Mouse (Mus musculus): Measurements from ENCODE around the gene Crtc3.

Gene Crtc3

GRCm38 (mm10) chr7:80685639-80686038, 3.0 kb downstream of the Crtc3 start:
- no peak for DNase-seq (ENCODE audit: low read depth, low spot score)

GRCm38 (mm10) chr7:80682630-80683029, 6.0 kb downstream of the Crtc3 start:
- no peak for DNase-seq (ENCODE audit: low read depth, low spot score)

GRCm38 (mm10) chr7:80680218-80680847, 8.3 kb downstream of the Crtc3 start:
- DNase-seq (ENCODE audit: low read depth, low spot score): no peak

- no peak for DNase-seq (ENCODE audit: low read depth, low spot score)
Measured at GRCm38 (mm10) chr7:80672323-80672722, 16.4 kb downstream of the Crtc3 start.

- no peak for DNase-seq (ENCODE audit: low read depth, low spot score)
Measured at GRCm38 (mm10) chr7:80670889-80671288, 17.8 kb downstream of the Crtc3 start.

- DNase-seq (ENCODE audit: low read depth, low spot score): no peak
Measured at GRCm38 (mm10) chr7:80667190-80667589, 21.5 kb downstream of the Crtc3 start.

GRCm38 (mm10) chr7:80666198-80666915, 22.3 kb downstream of the Crtc3 start:
- DNase-seq (ENCODE audit: low read depth, low spot score): peak; percentile 78

- DNase-seq (ENCODE audit: low read depth, low spot score): no peak
Measured at GRCm38 (mm10) chr7:80661082-80661481, 27.6 kb downstream of the Crtc3 start.

- DNase-seq (ENCODE audit: low read depth, low spot score): no peak
Measured at GRCm38 (mm10) chr7:80660619-80661018, 28.1 kb downstream of the Crtc3 start.

GRCm38 (mm10) chr7:80657896-80658295, 30.8 kb downstream of the Crtc3 start:
- DNase-seq (ENCODE audit: low read depth, low spot score): peak; percentile 88

GRCm38 (mm10) chr7:80655350-80656013, 33.2 kb downstream of the Crtc3 start:
- no peak for DNase-seq (ENCODE audit: low read depth, low spot score)

- no peak for DNase-seq (ENCODE audit: low read depth, low spot score)
Measured at GRCm38 (mm10) chr7:80654926-80655325, 33.8 kb downstream of the Crtc3 start.

- no peak for DNase-seq (ENCODE audit: low read depth, low spot score)
Measured at GRCm38 (mm10) chr7:80654393-80654792, 34.3 kb downstream of the Crtc3 start.

GRCm38 (mm10) chr7:80653971-80654370, 34.7 kb downstream of the Crtc3 start:
- DNase-seq (ENCODE audit: low read depth, low spot score): no peak

GRCm38 (mm10) chr7:80653077-80653476, 35.6 kb downstream of the Crtc3 start:
- no peak for DNase-seq (ENCODE audit: low read depth, low spot score)

GRCm38 (mm10) chr7:80652289-80652688, 36.4 kb downstream of the Crtc3 start:
- no peak for DNase-seq (ENCODE audit: low read depth, low spot score)

- no peak for DNase-seq (ENCODE audit: low read depth, low spot score)
Measured at GRCm38 (mm10) chr7:80647437-80647871, 41.2 kb downstream of the Crtc3 start.

GRCm38 (mm10) chr7:80646093-80647025, 42.3 kb downstream of the Crtc3 start:
- no peak for DNase-seq (ENCODE audit: low read depth, low spot score)

GRCm38 (mm10) chr7:80642976-80643666, 45.6 kb downstream of the Crtc3 start:
- DNase-seq (ENCODE audit: low read depth, low spot score): no peak

- no peak for DNase-seq (ENCODE audit: low read depth, low spot score)
Measured at GRCm38 (mm10) chr7:80642552-80642951, 46.1 kb downstream of the Crtc3 start.

GRCm38 (mm10) chr7:80641899-80642298, 46.8 kb downstream of the Crtc3 start:
- no peak for DNase-seq (ENCODE audit: low read depth, low spot score)
